ENCODE assay signal across 8 mouse cellular contexts in the genomic region with DNA sequence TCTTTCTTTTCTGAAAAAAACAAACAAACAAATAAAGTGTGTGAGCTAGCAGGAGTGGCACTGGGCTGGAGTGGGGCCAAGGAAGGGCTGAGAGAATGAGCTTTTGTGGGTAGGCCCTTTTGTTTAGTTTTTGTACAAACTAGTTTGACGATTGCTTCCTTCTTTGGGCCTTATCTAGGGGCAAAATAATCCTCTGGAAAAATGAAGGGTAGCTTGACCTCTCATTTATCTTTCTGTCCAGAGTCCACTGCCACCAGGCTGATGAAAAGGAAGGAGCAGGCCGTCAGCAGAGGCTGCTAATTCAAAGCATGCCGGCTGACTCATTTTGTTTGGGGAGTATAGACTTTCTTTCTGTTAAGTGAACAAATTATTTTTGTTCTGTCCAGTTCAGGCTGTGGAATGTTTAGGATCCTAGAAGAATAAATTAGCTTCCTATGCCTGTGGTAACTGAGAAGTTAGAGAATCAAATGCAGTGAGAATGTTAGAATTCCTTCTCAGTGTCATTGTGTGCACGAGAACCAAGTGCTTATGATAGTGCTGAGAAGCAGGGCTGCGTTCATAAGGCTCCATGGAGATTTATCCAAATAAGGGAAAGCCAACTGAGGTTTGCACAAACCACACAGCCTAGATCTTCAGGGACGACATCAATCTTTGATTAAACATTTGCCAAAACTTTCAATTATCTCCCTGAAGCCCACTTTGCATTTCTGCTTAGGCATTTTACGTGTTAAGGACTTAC.
DNase-seq lines count a peak whose midpoint lies in the region; ATAC-seq lines count a peak whose summit lies in the region.

No protein-coding gene starts in this region.

- 18% methylated on average over 7 of the region's 7 CpGs for WGBS in forebrain, embryonic 12.5 days
- 14% methylated on average over 7 of the region's 7 CpGs for WGBS in forebrain, embryonic 16.5 days

- no peaks in the 10 kb centered on the region for H3K36me3 ChIP-seq in forebrain, embryonic 12.5 days (replicated peaks)
- H3K36me3 ChIP-seq in forebrain, embryonic 16.5 days (ENCODE audit: control insufficient read depth, insufficient read depth), result no peaks in the 10 kb centered on the region

- H3K4me2 ChIP-seq in forebrain, embryonic 12.5 days, result no peak overlapping the region
- no peak overlapping the region for H3K4me2 ChIP-seq in forebrain, embryonic 16.5 days (ENCODE audit: low read length)

- H3K27me3 ChIP-seq in forebrain, embryonic 12.5 days, result no peaks in the 10 kb centered on the region
- peaks cover 9% of the 10 kb centered on the region; the same call in 1 of the 2 replicates for H3K27me3 ChIP-seq in forebrain, embryonic 16.5 days (replicated peaks; ENCODE audit: control insufficient read depth, insufficient read depth, low read length)

- H3K9me3 ChIP-seq in forebrain, embryonic 12.5 days, result no peaks in the 10 kb centered on the region
- no peaks in the 10 kb centered on the region for H3K9me3 ChIP-seq in forebrain, embryonic 16.5 days (ENCODE audit: control insufficient read depth, low read length)

- H3K4me1 ChIP-seq in forebrain, embryonic 12.5 days, result peaks cover 7% of the 10 kb centered on the region; the same call in 1 of the 2 replicates
- no peaks in the 10 kb centered on the region for H3K4me1 ChIP-seq in forebrain, embryonic 16.5 days (replicated peaks; ENCODE audit: control insufficient read depth, insufficient read depth, low read length)

- peak; percentile 36 for ATAC-seq in forebrain, embryonic 12.5 days (ENCODE audit: low FRiP score)
- no peak for ATAC-seq in forebrain, embryonic 16.5 days

- H3K9ac ChIP-seq in forebrain, embryonic 12.5 days, result no peak overlapping the region
- no peak overlapping the region for H3K9ac ChIP-seq in forebrain, embryonic 16.5 days (replicated peaks; ENCODE audit: low read depth, low read length)

- H3K4me3 ChIP-seq in forebrain, embryonic 12.5 days (replicated peaks), result no peak overlapping the region
- no peak overlapping the region for H3K4me3 ChIP-seq in forebrain, embryonic 16.5 days (replicated peaks; ENCODE audit: low read length)

- DNase-seq in urinary bladder, postnatal 14 days (ENCODE audit: low spot score), result peak; percentile 35
- no peak for DNase-seq in urinary bladder, adult 2 months (ENCODE audit: low spot score)
- peak; percentile 14 to 34 for DNase-seq in kidney, postnatal 36 days
- DNase-seq in yolk sac, embryonic 10.5 days (ENCODE audit: low spot score), result peak; percentile 39
- DNase-seq in natural killer cell, adult 2 months (ENCODE audit: low spot score in 2 of 2), result no peak
- DNase-seq in layer of hippocampus, adult 9-10 months (ENCODE audit: low spot score), result no peak

- H3K27ac ChIP-seq in forebrain, embryonic 12.5 days, result no peak overlapping the region
- no peak overlapping the region for H3K27ac ChIP-seq in forebrain, embryonic 16.5 days (ENCODE audit: low read length)

Comparison
In these comparisons a context has a peak if more than half of its experiments do, and no peak if none do; other contexts are left out.
1. DNase-seq: peak in urinary bladder, postnatal 14 days (single experiment), kidney, postnatal 36 days (2 of 2) and yolk sac, embryonic 10.5 days (single experiment); none in urinary bladder, adult 2 months (single experiment), natural killer cell, adult 2 months (0 of 2) and layer of hippocampus, adult 9-10 months (single experiment).